Comparison of ENCODE assay signal across 9 mouse cellular contexts in the genomic region with DNA sequence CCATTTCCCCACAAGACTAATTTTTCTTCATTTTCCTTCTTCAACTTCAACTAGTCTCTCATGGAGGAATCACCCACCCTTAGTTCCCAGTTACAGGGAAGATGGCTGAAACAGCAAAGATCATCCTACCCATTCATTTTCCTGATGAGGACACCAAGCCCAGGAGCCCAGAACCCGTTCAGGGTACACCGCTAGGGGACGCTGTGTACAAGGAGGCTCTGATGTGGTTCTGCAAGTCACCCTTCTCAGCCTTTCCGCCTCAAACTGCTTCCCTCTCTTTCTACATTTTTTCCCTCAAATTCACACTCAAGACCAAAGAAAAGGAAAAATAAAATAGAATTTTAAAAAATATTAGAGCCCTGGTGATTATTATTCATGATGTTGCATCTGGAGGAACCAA. TPM values are rescaled to one million over a fixed set of nuclear protein-coding genes. Genes with fewer than 3 reads are reported as not detected.
DNase-seq lines count a peak whose midpoint lies in the region; ATAC-seq and TF ChIP-seq lines count a peak whose summit lies in the region.
"Had no signal": no experiment of that assay in that cellular context is flagged by ENCODE, and none has a peak within 500 bp of the region (broad histone marks: within the 10 kb centered on the region; RNA-seq: fewer than 3 reads in every experiment).

No protein-coding gene starts in this region.

- H3K27me3 ChIP-seq in E14TG2a.4 (ENCODE audit: insufficient read depth, low read length): peaks cover 19% of the 10 kb centered on the region
- no peaks in the 10 kb centered on the region for H3K27me3 ChIP-seq in forebrain, embryonic 16.5 days (replicated peaks; ENCODE audit: control insufficient read depth, insufficient read depth, low read length)

- H3K27ac ChIP-seq in forebrain, embryonic 16.5 days (ENCODE audit: low read length): no peak overlapping the region

- WGBS in forebrain, embryonic 16.5 days: 0% methylated on average over 4 of the region's 4 CpGs

- no peak overlapping the region for H3K9ac ChIP-seq in forebrain, embryonic 16.5 days (replicated peaks; ENCODE audit: low read depth, low read length)

- H3K36me3 ChIP-seq in E14TG2a.4 (ENCODE audit: insufficient read depth, low read length): no peaks in the 10 kb centered on the region
- H3K36me3 ChIP-seq in forebrain, embryonic 16.5 days (ENCODE audit: control insufficient read depth, insufficient read depth): no peaks in the 10 kb centered on the region

- peaks cover 42% of the 10 kb centered on the region for H3K4me1 ChIP-seq in E14TG2a.4 (replicated peaks; ENCODE audit: low read depth, low read length)
- H3K4me1 ChIP-seq in forebrain, embryonic 16.5 days (replicated peaks; ENCODE audit: control insufficient read depth, insufficient read depth, low read length): peaks cover 5% of the 10 kb centered on the region; the same call in 1 of the 2 replicates

- peak overlapping the region; percentile 87 for H3K4me2 ChIP-seq in forebrain, embryonic 16.5 days (ENCODE audit: low read length)

- H3K4me3 ChIP-seq in E14TG2a.4 (replicated peaks; ENCODE audit: low read length): no peak overlapping the region
- H3K4me3 ChIP-seq in forebrain, embryonic 16.5 days (replicated peaks; ENCODE audit: low read length): peak overlapping the region; percentile 67
- H3K4me3 ChIP-seq: erythroblast, embryonic 14.5 days had no signal

- no peaks in the 10 kb centered on the region for H3K9me3 ChIP-seq in E14TG2a.4 (ENCODE audit: low read length)
- no peaks in the 10 kb centered on the region for H3K9me3 ChIP-seq in forebrain, embryonic 16.5 days (ENCODE audit: control insufficient read depth, low read length)

- no peak for ATAC-seq in forebrain, embryonic 16.5 days
- ATAC-seq in hematopoietic stem cell, adult 5-6 weeks (replicated peaks in 1 of 2; ENCODE audit: insufficient read depth in 1 of 2, low FRiP score in 2 of 2, low TSS enrichment in 1 of 2, low read depth in 1 of 2, poor library complexity in 2 of 2, severe bottlenecking in 2 of 2): peak; percentile 62 to 63; a peak in 3 of 4 replicates

- peak; percentile 99 for TF ChIP-seq CTCF in E14TG2a.4 (conservative IDR thresholded peaks at IDR 0.05; ENCODE audit: low read length)

- DNase-seq in c-Kit-positive CD71-positive TER-119-negative erythroid progenitor cells, embryonic 14.5 days (ENCODE audit: low read depth): peak; percentile 33
- peak; percentile 29 for DNase-seq in layer of hippocampus, adult 9-11 months
- peak; percentile 88 for DNase-seq in lung, postnatal 14 days
- DNase-seq in retina, postnatal 1 day: peak; percentile 84
- peak; percentile 92 for DNase-seq in urinary bladder, postnatal 14 days (ENCODE audit: low spot score)

RNA-seq across cellular contexts. Expression of gene Lpar1, which starts 1.9 kb away (rescaled TPM):
- 28.7 and 38.3 TPM in 2 replicates for polyA plus RNA-seq in forebrain, embryonic 16.5 days (2015; fragmentation: Nextera tagmentation; extraction: Ambion mirVana)
- total RNA-seq in hematopoietic stem cell, adult 5-6 weeks (2017): 1.1 and 4.6 TPM in 2 replicates

Comparison
In these comparisons a context has a peak if more than half of its experiments do, and no peak if none do; other contexts are left out.
1. DNase-seq: peak in every context shown above with its lines; median percentile 92 in urinary bladder, postnatal 14 days; 88 in lung, postnatal 14 days; 84 in retina, postnatal 1 day; 33 in c-Kit-positive CD71-positive TER-119-negative erythroid progenitor cells, embryonic 14.5 days; 29 in layer of hippocampus, adult 9-11 months.